Mouse (Mus musculus) MEL (cell line): Measurements from ENCODE around the gene Dph1.

Experiments
- CHD2 ChIP-seq: IDR thresholded peaks from 2 replicates; pipeline ENCODE4 v1.6.1; 2011; ENCODE audit warnings: low read length, improper control_type of control experiment
- CTCF ChIP-seq, 3 experiments: IDR thresholded peaks in 2 of 3; conservative IDR thresholded peaks in 1 of 3; 2 replicates each; pipeline ENCODE4 v1.5.1; 2011 to 2012; ENCODE audit warnings: low read length in 3 of 3, low read depth in 2 of 3, mild to moderate bottlenecking in 2 of 3, improper control_type of control experiment in 1 of 3, inconsistent platforms in 1 of 3, mixed read lengths in 1 of 3, moderate library complexity in 1 of 3; ENCODE audit not compliant: control insufficient read depth in 1 of 3, insufficient read depth in 1 of 3, poor library complexity in 1 of 3, severe bottlenecking in 1 of 3
- EP300 ChIP-seq, 2 experiments: IDR thresholded peaks; 2 replicates each; pipeline ENCODE4 v1.6.1; 2011; ENCODE audit warnings: improper control_type of control experiment in 2 of 2, low read length in 2 of 2, low read depth in 1 of 2, mild to moderate bottlenecking in 1 of 2
- GATA1 ChIP-seq: IDR thresholded peaks from 2 replicates; pipeline ENCODE4 v1.6.1; 2011; ENCODE audit warnings: low read depth, low read length, improper control_type of control experiment
- MAX ChIP-seq: IDR thresholded peaks from 2 replicates; pipeline ENCODE4 v1.6.1; 2011; ENCODE audit warnings: low read length, improper control_type of control experiment
- NELFE ChIP-seq: IDR thresholded peaks from 2 replicates; pipeline ENCODE4 v1.6.1; 2011; ENCODE audit warnings: low read depth, low read length, improper control_type of control experiment
- NRF1 ChIP-seq: IDR thresholded peaks from 2 replicates; pipeline ENCODE4 v1.6.1; 2014; ENCODE audit warnings: low read depth, mild to moderate bottlenecking, inconsistent platforms, low read length, improper control_type of control experiment, moderate library complexity; ENCODE audit not compliant: poor library complexity, insufficient read depth, severe bottlenecking
- POLR2A ChIP-seq, 2 experiments: IDR thresholded peaks; 2 replicates each; pipeline ENCODE4 v1.6.1; 2011 to 2012; ENCODE audit warnings: low read length in 2 of 2, mild to moderate bottlenecking in 2 of 2, control low read depth in 1 of 2, improper control_type of control experiment in 1 of 2, low read depth in 1 of 2, moderate library complexity in 1 of 2; ENCODE audit not compliant: control insufficient read depth in 1 of 2, insufficient read depth in 1 of 2, poor library complexity in 1 of 2
- POLR2AphosphoS5 ChIP-seq: IDR thresholded peaks from 2 replicates; pipeline ENCODE4 v1.6.1; 2012; ENCODE audit warnings: low read depth, borderline replicate concordance, mild to moderate bottlenecking, inconsistent platforms, low read length, moderate library complexity, mixed read lengths
- RAD21 ChIP-seq: IDR thresholded peaks from 2 replicates; pipeline ENCODE4 v1.6.1; 2011; ENCODE audit warnings: mild to moderate bottlenecking, low read depth, low read length, improper control_type of control experiment
- SMC3 ChIP-seq: IDR thresholded peaks from 2 replicates; pipeline ENCODE4 v1.6.1; 2011; ENCODE audit warnings: low read depth, low read length, improper control_type of control experiment
- TBP ChIP-seq: IDR thresholded peaks from 2 replicates; pipeline ENCODE4 v1.8.0; 2011; ENCODE audit warnings: low read depth, low read length, improper control_type of control experiment
- UBTF ChIP-seq: IDR thresholded peaks from 2 replicates; pipeline ENCODE4 v1.6.1; 2012; ENCODE audit warnings: low read depth, mild to moderate bottlenecking, inconsistent platforms, low read length, improper control_type of control experiment, moderate library complexity, borderline replicate concordance; ENCODE audit not compliant: insufficient read depth

DNA sequence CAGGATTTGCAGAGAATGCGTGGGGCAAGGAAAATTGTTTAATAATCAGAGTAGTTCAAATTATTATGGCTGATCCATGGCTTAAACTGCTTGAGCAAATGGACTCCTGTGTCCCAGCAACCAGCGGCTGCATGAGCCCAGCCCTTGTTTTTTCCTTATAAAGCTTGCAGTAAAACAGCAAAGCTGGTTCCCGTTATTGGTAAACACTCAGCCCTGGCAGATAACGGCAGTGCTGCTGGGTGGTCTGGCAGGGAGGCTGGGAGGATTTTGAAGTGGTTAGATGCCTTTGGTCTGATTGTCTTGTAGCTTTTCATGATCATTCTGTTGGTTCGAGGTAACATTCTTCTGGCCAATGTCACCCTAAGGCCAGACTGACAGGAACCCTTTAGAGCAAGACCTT is 34.6 kb downstream of the Dph1 start:
- TF ChIP-seq NELFE: no peak
- TF ChIP-seq TBP: no peak
- no peak for TF ChIP-seq EP300 (IDR thresholded peaks at IDR 0.05; ENCODE audit: low read depth in 1 of 2, low read length in 2 of 2)
- no peak for TF ChIP-seq CTCF (IDR thresholded peaks at IDR 0.05 in 2 of 3, conservative IDR thresholded peaks at IDR 0.05 in 1 of 3; ENCODE audit: control insufficient read depth in 1 of 3, insufficient read depth in 1 of 3, low read depth in 2 of 3, low read length in 3 of 3, poor library complexity in 1 of 3, severe bottlenecking in 1 of 3)
- TF ChIP-seq POLR2A (IDR thresholded peaks at IDR 0.05; ENCODE audit: control insufficient read depth in 1 of 2, insufficient read depth in 1 of 2, low read depth in 1 of 2, low read length in 2 of 2, poor library complexity in 1 of 2): no peak
- TF ChIP-seq MAX: no peak
- no peak for TF ChIP-seq NRF1
- no peak for TF ChIP-seq POLR2AphosphoS5
- TF ChIP-seq GATA1: no peak
- TF ChIP-seq RAD21: no peak
- no peak for TF ChIP-seq SMC3
- no peak for TF ChIP-seq UBTF
- no peak for TF ChIP-seq CHD2
